ENCODE assay signal across 8 mouse cellular contexts in the genomic region with DNA sequence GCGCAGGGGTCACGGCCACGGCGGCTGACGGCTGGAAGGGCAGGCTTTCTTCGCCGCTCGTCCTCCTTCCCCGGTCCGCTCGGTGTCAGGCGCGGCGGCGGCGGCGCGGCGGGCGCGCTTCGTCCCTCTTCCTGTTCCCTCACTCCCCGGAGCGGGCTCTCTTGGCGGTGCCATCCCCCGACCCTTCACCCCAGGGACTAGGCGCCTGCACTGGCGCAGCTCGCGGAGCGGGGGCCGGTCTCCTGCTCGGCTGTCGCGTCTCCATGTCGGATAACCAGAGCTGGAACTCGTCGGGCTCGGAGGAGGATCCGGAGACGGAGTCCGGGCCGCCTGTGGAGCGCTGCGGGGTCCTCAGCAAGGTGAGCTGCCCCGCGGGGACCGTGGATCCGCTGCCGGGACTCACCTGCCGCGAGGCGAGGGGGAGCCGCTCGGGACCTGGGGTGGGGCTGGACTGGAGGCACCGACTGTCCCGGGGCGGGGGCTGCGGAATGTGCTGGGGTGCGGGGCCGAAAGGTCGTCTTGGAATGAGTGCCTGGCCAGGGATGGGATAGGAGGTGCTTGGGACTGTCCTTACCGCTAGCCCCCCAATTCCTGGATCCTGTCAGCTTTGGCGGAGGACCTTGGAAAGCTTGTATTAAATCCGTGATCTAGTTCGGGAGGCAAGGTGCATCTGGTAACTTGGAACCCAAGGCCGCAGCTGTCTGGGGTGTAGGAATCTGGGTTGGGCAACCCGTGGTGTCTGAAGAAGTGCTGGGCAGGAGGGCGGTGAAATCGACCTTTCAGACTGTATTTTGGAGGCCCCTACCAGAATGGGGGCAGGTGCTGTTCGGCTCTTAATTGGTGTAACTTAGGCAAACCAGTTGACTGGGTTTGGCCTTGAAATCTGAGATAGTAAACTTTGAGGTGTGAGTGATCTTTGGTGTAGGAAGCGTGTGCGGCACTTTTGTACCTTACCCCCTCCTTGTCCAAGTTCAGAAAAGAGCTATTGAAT. TPM values are rescaled to one million over a fixed set of nuclear protein-coding genes. Genes with fewer than 3 reads are reported as not detected.
DNase-seq lines count a peak whose midpoint lies in the region; ATAC-seq and TF ChIP-seq lines count a peak whose summit lies in the region.

No protein-coding gene starts in this region.

- intact Hi-C loops in heart, postnatal 25 days (cut with DNase I) = loop anchor here (2.0 to 5.0 kb wide), 3 partner anchors 50 to 151 kb away; a partner anchor contains a TSS

- TF ChIP-seq RAD21 in MEL (IDR thresholded peaks at IDR 0.05; ENCODE audit: low read depth, low read length) = no peak

- under 1% methylated on average over 57 of the region's 73 CpGs for whole genome bisulfite sequencing in limb, embryonic 10.5 days
- WGBS in midbrain, embryonic 11.5 days = 2% methylated on average over 67 of the region's 73 CpGs

- peak overlapping the region; percentile 91 to 94 for H3K4me3 ChIP-seq in MEL (ENCODE audit: control insufficient read depth in 1 of 2, insufficient read depth in 1 of 2, low read depth in 2 of 2, low read length in 2 of 2)
- peak overlapping the region; percentile 86 for H3K4me3 ChIP-seq in embryonic fibroblast, embryonic 13.5 days (ENCODE audit: insufficient read depth, low read length)
- peak overlapping the region; percentile 81 for H3K4me3 ChIP-seq in limb, embryonic 10.5 days
- peak overlapping the region; percentile 93 for H3K4me3 ChIP-seq in midbrain, embryonic 11.5 days (ENCODE audit: low read depth, low read length)

- H3K4me1 ChIP-seq in MEL (ENCODE audit: control insufficient read depth in 1 of 2, insufficient read depth in 2 of 2, low read length in 2 of 2) = peaks cover 7 to 18% of the 10 kb centered on the region in 2 experiments
- H3K4me1 ChIP-seq in embryonic fibroblast, embryonic 13.5 days (ENCODE audit: control insufficient read depth, insufficient read depth, low read length) = peaks cover under 1% of the 10 kb centered on the region
- peaks cover 16% of the 10 kb centered on the region for H3K4me1 ChIP-seq in limb, embryonic 10.5 days
- peaks cover 8% of the 10 kb centered on the region for H3K4me1 ChIP-seq in midbrain, embryonic 11.5 days (ENCODE audit: control insufficient read depth, insufficient read depth, low read length)

- peak overlapping the region; percentile 66 for H3K27ac ChIP-seq in MEL (ENCODE audit: control insufficient read depth, low read depth, low read length)
- H3K27ac ChIP-seq in embryonic fibroblast, embryonic 13.5 days (ENCODE audit: insufficient read depth, low read length) = peak overlapping the region; percentile 53
- H3K27ac ChIP-seq in limb, embryonic 10.5 days = peak overlapping the region; percentile 91
- peak overlapping the region; percentile 84 for H3K27ac ChIP-seq in midbrain, embryonic 11.5 days (ENCODE audit: low read depth, low read length)

- no peak for TF ChIP-seq EP300 in MEL (IDR thresholded peaks at IDR 0.05; ENCODE audit: low read depth in 1 of 2, low read length in 2 of 2)

- H3K4me2 ChIP-seq in midbrain, embryonic 11.5 days = peak overlapping the region; percentile 85

- peak overlapping the region; percentile 92 for H3K9ac ChIP-seq in MEL (ENCODE audit: control insufficient read depth, low read depth, low read length, poor library complexity, severe bottlenecking)
- peak overlapping the region; percentile 97 for H3K9ac ChIP-seq in midbrain, embryonic 11.5 days (ENCODE audit: low read length)

- peaks cover 36% of the 10 kb centered on the region for H3K79me2 ChIP-seq in MEL (ENCODE audit: control insufficient read depth, insufficient read depth, low read length, poor library complexity)

- peak; percentile 43 to 52 for DNase-seq in kidney, adult 8-10 months
- DNase-seq in kidney, adult 11 months = no peak
- peak; percentile 68 for DNase-seq in MEL (ENCODE audit: low read depth, low spot score)
- peak; percentile 35 for DNase-seq in heart, postnatal 25 days (ENCODE audit: low spot score)
- DNase-seq in limb, embryonic 10.5 days (ENCODE audit: low spot score) = peak; percentile 77
- peak; percentile 94 for DNase-seq in midbrain, embryonic 11.5 days (ENCODE audit: low spot score, missing footprints)
- peak; percentile 20 for DNase-seq in thymus, postnatal 0 days (ENCODE audit: low spot score)

- peak; percentile 28; the same call in 1 of the 2 replicates for ATAC-seq in midbrain, embryonic 11.5 days (ENCODE audit: low FRiP score)

- H3K27me3 ChIP-seq in MEL (ENCODE audit: control insufficient read depth in 1 of 2, insufficient read depth in 2 of 2, low read length in 2 of 2) = no peaks in the 10 kb centered on the region
- H3K27me3 ChIP-seq in limb, embryonic 10.5 days (ENCODE audit: low read depth, poor library complexity, severe bottlenecking) = no peaks in the 10 kb centered on the region
- H3K27me3 ChIP-seq in midbrain, embryonic 11.5 days (ENCODE audit: control insufficient read depth, insufficient read depth, low read length) = no peaks in the 10 kb centered on the region

- no peak for TF ChIP-seq CTCF in MEL (IDR thresholded peaks at IDR 0.05 in 2 of 3, conservative IDR thresholded peaks at IDR 0.05 in 1 of 3; ENCODE audit: control insufficient read depth in 1 of 3, insufficient read depth in 1 of 3, low read depth in 2 of 3, low read length in 3 of 3, poor library complexity in 1 of 3, severe bottlenecking in 1 of 3)
- no peak for TF ChIP-seq CTCF in embryonic fibroblast, embryonic 13.5 days (IDR thresholded peaks at IDR 0.05; ENCODE audit: borderline replicate concordance, insufficient read depth, low read length)

- peaks cover 0 to 20% of the 10 kb centered on the region in 2 experiments; a peak in 2 of 4 replicates for H3K36me3 ChIP-seq in MEL (ENCODE audit: control insufficient read depth in 1 of 2, insufficient read depth in 2 of 2, low read length in 2 of 2)
- no peaks in the 10 kb centered on the region for H3K36me3 ChIP-seq in limb, embryonic 10.5 days
- H3K36me3 ChIP-seq in midbrain, embryonic 11.5 days (ENCODE audit: control insufficient read depth, insufficient read depth, low read length) = no peaks in the 10 kb centered on the region

- H3K9me3 ChIP-seq in MEL (replicated peaks; ENCODE audit: insufficient read depth, low read length) = no peaks in the 10 kb centered on the region
- H3K9me3 ChIP-seq in limb, embryonic 10.5 days (replicated peaks) = no peaks in the 10 kb centered on the region
- no peaks in the 10 kb centered on the region for H3K9me3 ChIP-seq in midbrain, embryonic 11.5 days (ENCODE audit: control insufficient read depth, low read length)

- TF ChIP-seq POLR2A in MEL (IDR thresholded peaks at IDR 0.05; ENCODE audit: control insufficient read depth in 1 of 2, insufficient read depth in 1 of 2, low read depth in 1 of 2, low read length in 2 of 2, poor library complexity in 1 of 2) = no peak
- no peak for TF ChIP-seq POLR2A in embryonic fibroblast, embryonic 13.5 days (IDR thresholded peaks at IDR 0.05; ENCODE audit: low read depth, low read length)

TF ChIP-seq in MEL, 35 proteins besides CTCF, POLR2A, EP300 and RAD21:
- TF ChIP-seq MAX (IDR thresholded peaks at IDR 0.05; ENCODE audit: low read length) = peak; percentile 26; the same call in 1 of the 2 replicates
- TF ChIP-seq SIN3A (IDR thresholded peaks at IDR 0.05; ENCODE audit: low read length) = peak; percentile 48; the same call in 1 of the 2 replicates
- peak; percentile 39 for TF ChIP-seq HCFC1 (IDR thresholded peaks at IDR 0.05; ENCODE audit: low read depth, low read length)
- TF ChIP-seq ZMIZ1 (IDR thresholded peaks at IDR 0.05; ENCODE audit: low read depth, low read length) = no peak
- TF ChIP-seq MXI1 (IDR thresholded peaks at IDR 0.05; ENCODE audit: low read depth, low read length) = peak; percentile 73
- 0 out of 2 replicates have a peak, but pooled peaks have one; percentile 2 for TF ChIP-seq SMC3 (IDR thresholded peaks at IDR 0.05; ENCODE audit: low read depth, low read length)

RNA-seq across cellular contexts. Expression of a gene that starts 0.8 kb away (rescaled TPM):
- 8.8 and 8.9 TPM in 2 replicates for total RNA-seq in MEL (2012; rRNA removed)
- polyA plus RNA-seq in MEL (2012; ENCODE audit: insufficient read depth in 1 of 2, insufficient read length in 2 of 2, low read depth in 1 of 2, low replicate concordance in 2 of 2, missing spikeins in 1 of 2) = 10 to 100 TPM in 1 of 2 experiments, not detected in 1; 12.1 TPM
- 55.9 and 57.0 TPM in 2 replicates for polyA plus RNA-seq in embryonic fibroblast, embryonic 13.5 days (2011; ENCODE audit: insufficient read length, low read depth, missing spikeins)
- total RNA-seq in heart, postnatal 25 days (2021) = 10 to 100 TPM; 35.8 to 41.1 TPM
- polyA plus RNA-seq in limb, embryonic 10.5 days (2016; fragmentation: Nextera tagmentation; extraction: Ambion mirVana) = 4.9 and 6.9 TPM in 2 replicates
- 6.7 and 6.9 TPM in 2 replicates for polyA plus RNA-seq in midbrain, embryonic 11.5 days (2014; fragmentation: Nextera tagmentation; extraction: Ambion mirVana)
- polyA plus RNA-seq in thymus, postnatal 0 days (2015; fragmentation: Nextera tagmentation; extraction: Ambion mirVana) = 7.6 and 9.0 TPM in 2 replicates

RNA-seq across cellular contexts. Expression of a gene that starts 0.8 kb away (rescaled TPM):
- 2.8 and 2.9 TPM in 2 replicates for total RNA-seq in MEL (2012; rRNA removed)
- polyA plus RNA-seq in MEL (2012; ENCODE audit: insufficient read depth in 1 of 2, insufficient read length in 2 of 2, low read depth in 1 of 2, low replicate concordance in 2 of 2, missing spikeins in 1 of 2) = 1 to 10 TPM in 1 of 2 experiments, not detected in 1; 3.6 TPM
- 40.5 and 42.4 TPM in 2 replicates for polyA plus RNA-seq in embryonic fibroblast, embryonic 13.5 days (2011; ENCODE audit: insufficient read length, low read depth, missing spikeins)
- 1 to 10 TPM; 5.6 to 5.9 TPM for total RNA-seq in heart, postnatal 25 days (2021)
- 7.5 and 9.1 TPM in 2 replicates for polyA plus RNA-seq in limb, embryonic 10.5 days (2016; fragmentation: Nextera tagmentation; extraction: Ambion mirVana)
- polyA plus RNA-seq in midbrain, embryonic 11.5 days (2014; fragmentation: Nextera tagmentation; extraction: Ambion mirVana) = 7.3 and 8.2 TPM in 2 replicates
- 6.0 and 7.2 TPM in 2 replicates for polyA plus RNA-seq in thymus, postnatal 0 days (2015; fragmentation: Nextera tagmentation; extraction: Ambion mirVana)

RNA-seq across cellular contexts. Expression of a gene that starts 52.7 kb away (rescaled TPM):
- not detected in 2 replicates for total RNA-seq in MEL (2012; rRNA removed)
- not detected for polyA plus RNA-seq in MEL (2012; ENCODE audit: insufficient read depth in 1 of 2, insufficient read length in 2 of 2, low read depth in 1 of 2, low replicate concordance in 2 of 2, missing spikeins in 1 of 2)
- polyA plus RNA-seq in embryonic fibroblast, embryonic 13.5 days (2011; ENCODE audit: insufficient read length, low read depth, missing spikeins) = not detected in 2 replicates
- total RNA-seq in heart, postnatal 25 days (2021) = not detected
- not detected in 2 replicates for polyA plus RNA-seq in limb, embryonic 10.5 days (2016; fragmentation: Nextera tagmentation; extraction: Ambion mirVana)
- not detected in 2 replicates for polyA plus RNA-seq in midbrain, embryonic 11.5 days (2014; fragmentation: Nextera tagmentation; extraction: Ambion mirVana)
- polyA plus RNA-seq in thymus, postnatal 0 days (2015; fragmentation: Nextera tagmentation; extraction: Ambion mirVana) = not detected in 2 replicates
